Mouse (Mus musculus) forebrain, postnatal 0 days (tissue): ENCODE measurements at regions not wholly inside any gene's neighbourhood (a gene's known extent, or its start where the extent isn't known, plus 50 kb on each side); places are given as distances from the start of the nearest gene placed in this dataset.

Source experiments
- ATAC-seq: fragments of 200-750 bp; cut with Nextera tagmentation; 2 replicates; pipeline ENCODE4 v1.8.0; 2017; ENCODE audit warnings: mild to moderate bottlenecking, moderate library complexity
- DNase-seq: peaks from one replicate; pipeline ENCODE4 v3.0.0-alpha.2; 2015
- H3K27ac ChIP-seq: fragments of 300-500 bp; sonication (generic); 2 replicates; pipeline ENCODE4 v1.5.1; 2014; ENCODE audit warnings: low read depth, mild to moderate bottlenecking, antibody characterized with exemption, low read length, moderate library complexity, mixed read lengths
- H3K27me3 ChIP-seq: fragments of 300-500 bp; sonication (generic); 2 replicates; pipeline ENCODE4 v1.6.1; 2014; ENCODE audit warnings: mild to moderate bottlenecking, low read length, mixed read lengths; ENCODE audit not compliant: insufficient read depth
- H3K36me3 ChIP-seq: fragments of 300-500 bp; sonication (generic); 2 replicates; pipeline ENCODE4 v1.6.1; 2014; ENCODE audit warnings: mild to moderate bottlenecking, moderate library complexity; ENCODE audit not compliant: insufficient read depth
- H3K4me1 ChIP-seq: fragments of 300-500 bp; sonication (generic); 2 replicates; pipeline ENCODE4 v1.6.1; 2014; ENCODE audit warnings: antibody characterized with exemption; ENCODE audit not compliant: insufficient read depth
- H3K4me2 ChIP-seq: fragments of 300-500 bp; sonication (generic); 2 replicates; pipeline ENCODE4 v1.6.1; 2014; ENCODE audit warnings: low read depth, mild to moderate bottlenecking, moderate library complexity
- H3K4me3 ChIP-seq: fragments of 300-500 bp; sonication (generic); 2 replicates; pipeline ENCODE4 v1.5.1; 2014; ENCODE audit warnings: low read depth, low read length, mixed read lengths
- H3K9ac ChIP-seq: fragments of 300-500 bp; sonication (generic); 2 replicates; pipeline ENCODE4 v1.6.1; 2014; ENCODE audit warnings: mild to moderate bottlenecking
- H3K9me3 ChIP-seq: fragments of 300-500 bp; sonication (generic); 2 replicates; pipeline ENCODE4 v1.6.1; 2016; ENCODE audit warnings: low read length
- CTCF ChIP-seq: sonication (generic); IDR thresholded peaks from 2 replicates; pipeline ENCODE4 v1.5.1; 2016; ENCODE audit warnings: antibody characterized with exemption, control low read depth, low read depth
- WGBS: fragments of 180-500 bp; shearing (Covaris S2); extraction: QIAGEN DNeasy Blood & Tissue Kit; methylation state at CpG from one replicate; pipeline ENCODE4 v1.1.7; 2014; 5-methylcytosine and 5-hydroxymethylcytosine counted together

DNA sequence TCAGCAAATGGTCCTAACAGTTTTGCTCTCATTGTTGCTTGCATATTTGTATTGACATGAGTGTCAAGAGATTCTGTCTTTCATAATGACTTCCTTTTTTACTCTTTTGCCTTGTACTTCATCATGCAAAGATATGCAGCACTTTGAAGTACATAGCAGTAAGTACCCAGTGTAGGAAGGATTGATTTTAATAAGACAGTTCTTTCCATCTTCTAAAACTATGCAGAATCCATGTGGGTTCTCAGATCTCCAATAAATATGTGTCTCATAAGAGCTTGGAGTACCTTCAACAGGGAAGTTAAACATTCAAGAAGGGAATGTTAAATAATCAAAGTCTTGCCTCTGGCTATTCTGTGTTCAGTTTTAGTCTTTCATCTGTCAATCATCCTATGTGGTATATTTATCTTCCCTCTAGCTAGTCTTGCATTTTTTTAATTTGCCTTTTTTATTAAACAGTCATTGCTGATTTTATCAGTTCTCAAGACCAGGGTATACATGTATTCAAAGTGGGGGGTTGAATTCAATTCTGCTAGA lies 926.1 kb downstream of the Slitrk1 start:
- Histone ChIP-seq H3K4me2 (no peak overlapping the region), H3K9ac (no peak overlapping the region), H3K27me3 (no peaks in the 10 kb centered on the region), H3K4me3 (no peak overlapping the region), H3K36me3 (no peaks in the 10 kb centered on the region), H3K27ac (no peak overlapping the region), H3K4me1 (no peaks in the 10 kb centered on the region), H3K9me3 (no peaks in the 10 kb centered on the region)
- no peak for DNase-seq
- TF ChIP-seq CTCF = no peak
- no peak for ATAC-seq

DNA sequence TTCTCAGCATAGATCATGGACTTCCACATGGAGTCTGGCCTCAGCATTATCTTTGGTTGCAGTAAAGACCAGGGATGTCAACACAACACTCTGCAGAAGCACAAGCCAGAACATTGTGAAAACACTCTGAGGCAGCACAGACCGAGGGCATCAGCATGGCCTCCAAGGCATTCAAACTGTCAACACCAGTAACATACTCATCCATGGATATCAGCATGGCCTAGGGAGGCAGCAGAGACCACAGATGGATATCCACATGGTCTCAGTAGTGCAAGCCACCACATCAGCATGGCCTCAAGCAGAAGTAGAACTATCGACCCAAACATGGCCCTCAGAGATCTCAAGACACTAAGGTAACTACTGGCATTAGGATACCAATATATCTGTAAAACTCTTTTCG lies 935.8 kb downstream of the Slitrk1 start:
- H3K27me3 ChIP-seq = no peaks in the 10 kb centered on the region
- H3K4me2 ChIP-seq = no peak overlapping the region
- DNase-seq (no peak), ATAC-seq (no peak)
- H3K9me3 ChIP-seq = no peaks in the 10 kb centered on the region
- H3K4me3 ChIP-seq = no peak overlapping the region
- H3K27ac ChIP-seq = no peak overlapping the region
- WGBS = 90% methylated on average over 3 of the region's 3 CpGs
- TF ChIP-seq CTCF = no peak
- no peak overlapping the region for H3K9ac ChIP-seq
- H3K4me1 ChIP-seq = no peaks in the 10 kb centered on the region
- no peaks in the 10 kb centered on the region for H3K36me3 ChIP-seq

GRCm38 (mm10) chr14:107952076-107952475 lies 961.9 kb downstream of the Slitrk1 start:
- Histone ChIP-seq H3K27ac (no peak overlapping the region), H3K4me1 (no peaks in the 10 kb centered on the region), H3K27me3 (no peaks in the 10 kb centered on the region), H3K4me2 (no peak overlapping the region), H3K9ac (no peak overlapping the region), H3K36me3 (no peaks in the 10 kb centered on the region), H3K9me3 (no peaks in the 10 kb centered on the region), H3K4me3 (no peak overlapping the region)
- 85% methylated on average over 1 of the region's 1 CpGs for WGBS
- no peak for TF ChIP-seq CTCF
- ATAC-seq = no peak
- DNase-seq = no peak

DNA sequence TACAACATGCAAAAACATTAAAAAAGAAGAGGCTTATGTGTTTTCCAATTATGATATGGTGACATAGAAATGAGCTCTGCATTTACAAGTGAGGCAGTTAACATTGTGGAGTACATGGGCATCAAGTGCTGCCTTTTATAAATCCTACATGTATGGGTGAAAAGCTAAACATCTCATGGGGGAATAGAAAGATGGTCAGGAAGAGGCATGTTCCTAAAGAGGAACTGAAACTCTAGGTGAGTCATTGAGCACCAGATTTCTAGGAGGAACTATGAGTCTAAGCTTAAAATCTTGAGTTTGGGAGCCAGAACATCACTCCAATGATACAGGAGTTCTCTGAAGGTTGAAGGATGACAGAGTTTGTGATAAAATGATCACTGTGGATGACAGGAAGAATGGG lies 1010.2 kb downstream of the Slitrk1 start:
- no peaks in the 10 kb centered on the region for H3K4me1 ChIP-seq
- no peak overlapping the region for H3K4me3 ChIP-seq
- no peak for ATAC-seq
- no peak overlapping the region for H3K4me2 ChIP-seq
- H3K27me3 ChIP-seq = no peaks in the 10 kb centered on the region
- H3K27ac ChIP-seq = no peak overlapping the region
- H3K36me3 ChIP-seq = no peaks in the 10 kb centered on the region
- no peak for DNase-seq
- H3K9me3 ChIP-seq = no peaks in the 10 kb centered on the region
- TF ChIP-seq CTCF = no peak
- no peak overlapping the region for H3K9ac ChIP-seq

GRCm38 (mm10) chr14:107901823-107902222 lies 1012.1 kb downstream of the Slitrk1 start:
- 65% methylated on average over 1 of the region's 1 CpGs for WGBS
- Histone ChIP-seq H3K36me3 (no peaks in the 10 kb centered on the region), H3K4me1 (no peaks in the 10 kb centered on the region), H3K4me2 (no peak overlapping the region), H3K9me3 (no peaks in the 10 kb centered on the region), H3K4me3 (no peak overlapping the region), H3K27ac (no peak overlapping the region), H3K9ac (no peak overlapping the region), H3K27me3 (no peaks in the 10 kb centered on the region)
- no peak for TF ChIP-seq CTCF
- DNase-seq (no peak), ATAC-seq (no peak)

DNA sequence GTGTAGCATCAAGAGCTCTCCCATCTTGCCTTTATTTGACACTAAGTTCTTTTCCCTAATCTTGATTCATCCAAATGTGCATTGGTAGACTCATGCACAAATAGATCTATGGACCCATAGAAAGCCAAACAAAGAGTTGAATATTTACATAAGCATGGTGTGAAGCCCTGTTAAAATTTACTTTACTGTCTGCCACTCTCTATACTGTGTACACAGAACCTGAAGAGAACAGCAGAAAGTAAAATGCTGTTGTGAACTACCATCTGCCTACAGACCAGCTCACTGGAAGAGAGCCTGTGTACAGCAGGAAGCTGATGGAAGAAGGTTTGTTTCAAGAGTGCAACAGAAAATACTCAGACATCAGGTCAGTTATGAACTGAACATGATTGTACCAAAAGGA lies 1053.1 kb downstream of the Slitrk1 start:
- ATAC-seq = no peak
- no peaks in the 10 kb centered on the region for H3K4me1 ChIP-seq
- no peak for DNase-seq
- no peak overlapping the region for H3K27ac ChIP-seq
- no peak overlapping the region for H3K4me2 ChIP-seq
- no peak overlapping the region for H3K4me3 ChIP-seq
- no peak overlapping the region for H3K9ac ChIP-seq
- no peaks in the 10 kb centered on the region for H3K9me3 ChIP-seq
- H3K36me3 ChIP-seq = no peaks in the 10 kb centered on the region
- no peaks in the 10 kb centered on the region for H3K27me3 ChIP-seq
- no peak for TF ChIP-seq CTCF

DNA sequence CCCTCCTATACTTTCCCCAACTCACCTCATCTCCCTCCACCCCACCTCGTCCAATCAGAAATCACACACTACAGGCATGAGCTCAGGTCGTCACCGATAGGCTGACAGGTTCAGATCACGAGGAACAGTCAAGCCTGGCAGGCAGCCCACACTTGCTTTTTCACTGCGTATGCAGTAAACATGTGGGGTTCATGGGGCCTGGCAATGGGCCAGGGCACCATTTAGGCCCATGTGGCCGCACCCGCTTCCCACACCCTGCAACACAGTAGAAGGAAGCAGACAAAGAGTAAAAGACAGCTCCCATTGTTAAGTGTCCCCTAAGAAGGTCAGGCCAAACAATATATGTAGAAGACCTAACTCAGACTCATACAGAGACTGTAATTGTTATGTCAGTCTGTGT lies 1064.3 kb downstream of the Slitrk1 start:
- DNase-seq = no peak

More for the DNA sequence above, 1064.3 kb downstream of the Slitrk1 start:
- WGBS = 53% methylated on average over 7 of the region's 7 CpGs
- H3K27ac ChIP-seq = no peak overlapping the region
- H3K4me2 ChIP-seq = no peak overlapping the region
- H3K4me3 ChIP-seq = no peak overlapping the region
- H3K9me3 ChIP-seq = no peaks in the 10 kb centered on the region
- no peaks in the 10 kb centered on the region for H3K36me3 ChIP-seq
- TF ChIP-seq CTCF = no peak
- ATAC-seq = no peak
- H3K4me1 ChIP-seq = no peaks in the 10 kb centered on the region
- no peak overlapping the region for H3K9ac ChIP-seq
- H3K27me3 ChIP-seq = no peaks in the 10 kb centered on the region
